Comparison of ENCODE assay signal across 10 mouse cellular contexts in genomic region chr5:104374308-104374660, GRCm38 (mm10). TPM values are rescaled to one million over a fixed set of nuclear protein-coding genes. Genes with fewer than 3 reads are reported as not detected.
A peak's percentile ranks its signal among the peaks of the same experiment; 100 is the strongest.
DNase-seq lines count a peak whose midpoint lies in the region; ATAC-seq and TF ChIP-seq lines count a peak whose summit lies in the region.
"Had no signal": no experiment of that assay in that cellular context is flagged by ENCODE, and none has a peak within 500 bp of the region (broad histone marks: within the 10 kb centered on the region; RNA-seq: fewer than 3 reads in every experiment).

No protein-coding gene starts in this region.

- peaks cover 19% of the 10 kb centered on the region for H3K4me1 ChIP-seq in heart, embryonic 13.5 days
- peaks cover 5% of the 10 kb centered on the region; the same call in 1 of the 2 replicates for H3K4me1 ChIP-seq in limb, embryonic 14.5 days (ENCODE audit: control insufficient read depth, insufficient read depth, low read length)
- no peaks in the 10 kb centered on the region for H3K4me1 ChIP-seq in midbrain, embryonic 10.5 days
- H3K4me1 ChIP-seq in forebrain, embryonic 11.5 days (replicated peaks; ENCODE audit: control insufficient read depth, insufficient read depth, low read length), result no peaks in the 10 kb centered on the region

- no peak overlapping the region; the same call in 1 of the 2 replicates for H3K4me2 ChIP-seq in heart, embryonic 13.5 days
- no peak overlapping the region for H3K4me2 ChIP-seq in limb, embryonic 14.5 days (replicated peaks; ENCODE audit: low read depth, low read length, severe bottlenecking)
- H3K4me2 ChIP-seq in forebrain, embryonic 11.5 days (ENCODE audit: low read depth, low read length, severe bottlenecking), result no peak overlapping the region
- H3K4me2 ChIP-seq: limb, embryonic 13.5 days had no signal

- no peaks in the 10 kb centered on the region for H3K36me3 ChIP-seq in heart, embryonic 13.5 days
- no peaks in the 10 kb centered on the region for H3K36me3 ChIP-seq in limb, embryonic 14.5 days (ENCODE audit: control insufficient read depth, insufficient read depth, low read length)
- no peaks in the 10 kb centered on the region for H3K36me3 ChIP-seq in midbrain, embryonic 10.5 days
- no peaks in the 10 kb centered on the region for H3K36me3 ChIP-seq in forebrain, embryonic 11.5 days (ENCODE audit: control insufficient read depth, insufficient read depth, low read length)
- H3K36me3 ChIP-seq: limb, embryonic 13.5 days had no signal

- no peaks in the 10 kb centered on the region for H3K27me3 ChIP-seq in heart, embryonic 13.5 days (replicated peaks)
- no peaks in the 10 kb centered on the region for H3K27me3 ChIP-seq in limb, embryonic 14.5 days (ENCODE audit: control insufficient read depth, insufficient read depth, low read length)
- H3K27me3 ChIP-seq in midbrain, embryonic 10.5 days (ENCODE audit: low read depth, poor library complexity, severe bottlenecking), result no peaks in the 10 kb centered on the region
- H3K27me3 ChIP-seq in forebrain, embryonic 11.5 days (ENCODE audit: control insufficient read depth, insufficient read depth, low read length), result no peaks in the 10 kb centered on the region
- H3K27me3 ChIP-seq: limb, embryonic 13.5 days had no signal

- H3K9ac ChIP-seq in heart, embryonic 13.5 days, result no peak overlapping the region
- H3K9ac ChIP-seq in limb, embryonic 14.5 days (ENCODE audit: low read depth, low read length, severe bottlenecking), result no peak overlapping the region
- no peak overlapping the region for H3K9ac ChIP-seq in forebrain, embryonic 11.5 days (ENCODE audit: low read length)
- H3K9ac ChIP-seq: limb, embryonic 13.5 days had no signal

- 39% methylated on average over 6 of the region's 6 CpGs for WGBS in heart, embryonic 13.5 days
- 42% methylated on average over 6 of the region's 6 CpGs for WGBS in limb, embryonic 14.5 days
- 78% methylated on average over 6 of the region's 6 CpGs for WGBS in midbrain, embryonic 10.5 days
- WGBS in forebrain, embryonic 11.5 days, result 73% methylated on average over 6 of the region's 6 CpGs

- H3K27ac ChIP-seq in heart, embryonic 13.5 days (replicated peaks), result no peak overlapping the region
- no peak overlapping the region for H3K27ac ChIP-seq in limb, embryonic 14.5 days (replicated peaks; ENCODE audit: low read depth, low read length)
- no peak overlapping the region for H3K27ac ChIP-seq in midbrain, embryonic 10.5 days (replicated peaks)
- no peak overlapping the region for H3K27ac ChIP-seq in forebrain, embryonic 11.5 days (ENCODE audit: low read depth, low read length)
- H3K27ac ChIP-seq: limb, embryonic 13.5 days had no signal

- H3K9me3 ChIP-seq in heart, embryonic 13.5 days, result no peaks in the 10 kb centered on the region
- no peaks in the 10 kb centered on the region for H3K9me3 ChIP-seq in limb, embryonic 14.5 days (ENCODE audit: control insufficient read depth, low read length)
- H3K9me3 ChIP-seq in midbrain, embryonic 10.5 days (replicated peaks), result no peaks in the 10 kb centered on the region
- H3K9me3 ChIP-seq in forebrain, embryonic 11.5 days (ENCODE audit: control insufficient read depth, low read length), result no peaks in the 10 kb centered on the region
- H3K9me3 ChIP-seq: limb, embryonic 13.5 days had no signal

- peak; percentile 85 for DNase-seq in NIH3T3 (ENCODE audit: low read depth)
- DNase-seq in adrenal gland, postnatal 10 days, result peak; percentile 93
- DNase-seq in limb, embryonic 14.5 days (ENCODE audit: low spot score), result peak; percentile 37
- peak; percentile 30 for DNase-seq in skeletal muscle tissue, adult 2 months (ENCODE audit: low read depth, low spot score)
- no peak for DNase-seq in midbrain, embryonic 10.5 days (ENCODE audit: low spot score)
- no peak for DNase-seq in forebrain, embryonic 11.5 days (ENCODE audit: low spot score)
- no peak for DNase-seq in layer of hippocampus, postnatal 36 days

- H3K4me3 ChIP-seq in heart, embryonic 13.5 days, result no peak overlapping the region
- H3K4me3 ChIP-seq in limb, embryonic 14.5 days (replicated peaks; ENCODE audit: low read length), result no peak overlapping the region
- no peak overlapping the region for H3K4me3 ChIP-seq in midbrain, embryonic 10.5 days
- no peak overlapping the region for H3K4me3 ChIP-seq in forebrain, embryonic 11.5 days (ENCODE audit: low read depth, low read length)
- H3K4me3 ChIP-seq: limb, embryonic 13.5 days had no signal

- no peak for TF ChIP-seq POLR2A in limb, embryonic 14.5 days (IDR thresholded peaks at IDR 0.05; ENCODE audit: borderline replicate concordance, extremely low read depth, insufficient read depth, insufficient read length)

- peak; percentile 54; the same call in 1 of the 2 replicates for ATAC-seq in heart, embryonic 13.5 days (ENCODE audit: extremely low read depth, insufficient number of reproducible peaks, low FRiP score, low TSS enrichment)
- no peak for ATAC-seq in limb, embryonic 14.5 days (ENCODE audit: low FRiP score, low read depth)
- no peak for ATAC-seq in forebrain, embryonic 11.5 days (replicated peaks; ENCODE audit: low FRiP score)

RNA-seq across cellular contexts. Expression of gene Mepe, which starts 49.2 kb away (rescaled TPM):
- total RNA-seq in adrenal gland, postnatal 10 days (2021), result 1 to 10 TPM in 1 of 2 experiments, not detected in 1; 1.1 TPM
- not detected in 2 replicates for polyA plus RNA-seq in heart, embryonic 13.5 days (2015; fragmentation: Nextera tagmentation; extraction: Ambion mirVana)
- polyA plus RNA-seq in limb, embryonic 14.5 days (2012; rRNA removed), result not detected in 2 replicates
- polyA plus RNA-seq in limb, embryonic 14.5 days (2014; fragmentation: Nextera tagmentation; extraction: Ambion mirVana), result not detected in 2 replicates
- polyA plus RNA-seq in midbrain, embryonic 10.5 days (2016; fragmentation: Nextera tagmentation; extraction: Ambion mirVana), result not detected in 2 replicates
- not detected in 2 replicates for polyA plus RNA-seq in forebrain, embryonic 11.5 days (2014; fragmentation: Nextera tagmentation; extraction: Ambion mirVana)
- total RNA-seq in layer of hippocampus, postnatal 36 days (2021), result not detected
- polyA plus RNA-seq: limb, embryonic 13.5 days; testis, adult 2 months had no signal

Comparison
In these comparisons a context has a peak if more than half of its experiments do, and no peak if none do; other contexts are left out.
1. DNase-seq: peak in NIH3T3 (single experiment), adrenal gland, postnatal 10 days (single experiment), limb, embryonic 14.5 days (single experiment) and skeletal muscle tissue, adult 2 months (single experiment); none in midbrain, embryonic 10.5 days (single experiment), forebrain, embryonic 11.5 days (single experiment) and layer of hippocampus, postnatal 36 days (0 of 2).